Mouse (Mus musculus): ENCODE data around the gene Fbxw7. TPM values are rescaled to one million over a fixed set of nuclear protein-coding genes. Genes with fewer than 3 reads are reported as not detected.

Fbxw7 gene
- polyA plus RNA-seq, 1 experiment: 2.7 TPM

DNA sequence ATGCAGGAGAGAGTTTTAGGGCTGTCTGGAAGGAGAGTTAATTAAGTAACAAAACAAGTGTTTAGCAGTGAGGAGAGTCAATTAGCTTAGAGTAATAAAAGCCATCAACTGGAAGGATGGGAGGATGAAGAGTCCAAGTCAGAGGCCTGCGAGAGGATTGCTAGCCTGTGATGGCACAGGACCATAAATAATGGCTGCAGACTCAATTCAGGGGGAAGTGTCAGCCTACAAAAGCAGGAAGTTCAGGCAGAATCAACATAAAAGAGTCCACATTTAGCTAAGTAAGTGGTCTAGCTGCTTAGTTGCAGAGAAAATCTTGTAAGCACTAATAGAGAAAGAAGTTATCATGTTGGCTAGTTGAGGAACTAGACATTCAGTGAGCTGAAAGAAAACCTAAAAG is 52.9 kb downstream of the Fbxw7 start:
- no peaks in the 10 kb centered on the region for H3K79me2 ChIP-seq (ENCODE audit: control insufficient read depth, insufficient read depth)
- no peak overlapping the region for H3ac ChIP-seq (ENCODE audit: control insufficient read depth, insufficient read length, low read depth)
- no peaks in the 10 kb centered on the region for H3K79me3 ChIP-seq (ENCODE audit: low read depth)
- H3K4me3 ChIP-seq (ENCODE audit: insufficient read depth, poor library complexity, severe bottlenecking): no peak overlapping the region
- no peaks in the 10 kb centered on the region for H3K27me3 ChIP-seq (ENCODE audit: control insufficient read depth, insufficient read depth, insufficient read length)
- TF ChIP-seq MYOG (IDR thresholded peaks at IDR 0.05; ENCODE audit: control insufficient read depth, extremely low read depth, insufficient read length) (no peak), CTCF (IDR thresholded peaks at IDR 0.05; ENCODE audit: control insufficient read depth, insufficient read depth, insufficient read length) (no peak), MYOD1 (IDR thresholded peaks at IDR 0.05; ENCODE audit: control insufficient read depth, insufficient read length, low read depth) (no peak), MAX (IDR thresholded peaks at IDR 0.05) (no peak), FOSL1 (IDR thresholded peaks at IDR 0.05; ENCODE audit: insufficient read depth, low read length, poor library complexity, severe bottlenecking) (no peak), CEBPB (IDR thresholded peaks at IDR 0.05; ENCODE audit: low read depth) (no peak), USF1 (IDR thresholded peaks at IDR 0.05; ENCODE audit: low read depth) (no peak)
- no peaks in the 10 kb centered on the region for H3K36me3 ChIP-seq (ENCODE audit: control insufficient read depth, insufficient read depth)

DNA sequence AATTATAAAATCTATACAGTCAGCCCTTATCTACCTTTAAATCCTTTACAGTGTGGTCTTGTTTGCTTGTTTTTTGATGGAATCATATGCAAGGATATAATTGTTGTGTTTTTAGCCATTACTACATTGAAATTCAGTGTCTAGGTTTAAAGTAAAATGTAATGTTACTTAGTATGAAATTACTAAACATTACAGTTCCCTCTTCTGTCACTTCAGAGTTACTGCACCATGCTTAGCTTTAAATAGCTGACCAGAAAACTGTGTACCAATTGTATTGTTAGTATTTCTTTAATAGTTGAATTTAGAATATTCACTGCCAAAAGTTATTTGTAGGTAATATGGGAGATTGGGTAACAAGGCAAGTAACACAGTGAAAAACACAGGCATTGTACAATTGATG is 55.1 kb downstream of the Fbxw7 start:
- Histone ChIP-seq H3K36me3 (ENCODE audit: control insufficient read depth, insufficient read depth) (no peaks in the 10 kb centered on the region), H3K79me3 (ENCODE audit: low read depth) (no peaks in the 10 kb centered on the region), H3K4me3 (ENCODE audit: insufficient read depth, poor library complexity, severe bottlenecking) (no peak overlapping the region), H3K79me2 (ENCODE audit: control insufficient read depth, insufficient read depth) (no peaks in the 10 kb centered on the region), H3ac (ENCODE audit: control insufficient read depth, insufficient read length, low read depth) (no peak overlapping the region), H3K27me3 (ENCODE audit: control insufficient read depth, insufficient read depth, insufficient read length) (no peaks in the 10 kb centered on the region)
- TF ChIP-seq USF1 (IDR thresholded peaks at IDR 0.05; ENCODE audit: low read depth): no peak
- no peak for TF ChIP-seq CTCF (IDR thresholded peaks at IDR 0.05; ENCODE audit: control insufficient read depth, insufficient read depth, insufficient read length)

DNA sequence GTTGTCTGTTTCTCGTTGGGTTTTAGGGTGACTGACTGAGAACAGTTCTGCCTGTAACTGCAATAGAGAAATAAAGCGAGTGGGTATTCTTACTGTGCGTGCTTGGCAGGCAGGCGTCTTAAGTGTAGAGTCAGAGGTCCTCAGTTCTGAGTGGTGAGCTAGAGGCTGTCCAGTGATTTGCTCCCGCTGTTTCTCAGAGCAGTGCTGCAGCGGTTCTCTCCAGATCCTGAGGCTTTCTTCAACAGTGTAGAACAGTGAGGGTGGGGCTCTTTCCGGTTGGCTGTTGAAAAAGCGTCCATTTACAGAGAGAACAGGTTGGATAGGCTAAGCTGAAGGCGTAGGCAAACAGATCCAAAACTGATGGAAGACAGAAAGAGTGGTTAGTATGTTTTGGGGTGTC is 60.2 kb downstream of the Fbxw7 start:
- no peaks in the 10 kb centered on the region for H3K36me3 ChIP-seq (ENCODE audit: control insufficient read depth, insufficient read depth)
- H3K79me2 ChIP-seq (ENCODE audit: control insufficient read depth, insufficient read depth): no peaks in the 10 kb centered on the region
- H3K27me3 ChIP-seq (ENCODE audit: control insufficient read depth, insufficient read depth, insufficient read length): no peaks in the 10 kb centered on the region
- TF ChIP-seq CEBPB (IDR thresholded peaks at IDR 0.05; ENCODE audit: low read depth) (no peak), MYOD1 (IDR thresholded peaks at IDR 0.05; ENCODE audit: control insufficient read depth, insufficient read length, low read depth) (no peak), MAX (IDR thresholded peaks at IDR 0.05) (no peak), CTCF (IDR thresholded peaks at IDR 0.05; ENCODE audit: control insufficient read depth, insufficient read depth, insufficient read length) (no peak), MYOG (IDR thresholded peaks at IDR 0.05; ENCODE audit: control insufficient read depth, extremely low read depth, insufficient read length) (no peak), USF1 (IDR thresholded peaks at IDR 0.05; ENCODE audit: low read depth) (no peak), FOSL1 (IDR thresholded peaks at IDR 0.05; ENCODE audit: insufficient read depth, low read length, poor library complexity, severe bottlenecking) (no peak)
- peaks cover 6% of the 10 kb centered on the region for H3K79me3 ChIP-seq (ENCODE audit: low read depth)
- no peak overlapping the region for H3K4me3 ChIP-seq (ENCODE audit: insufficient read depth, poor library complexity, severe bottlenecking)
- no peak overlapping the region for H3ac ChIP-seq (ENCODE audit: control insufficient read depth, insufficient read length, low read depth)

DNA sequence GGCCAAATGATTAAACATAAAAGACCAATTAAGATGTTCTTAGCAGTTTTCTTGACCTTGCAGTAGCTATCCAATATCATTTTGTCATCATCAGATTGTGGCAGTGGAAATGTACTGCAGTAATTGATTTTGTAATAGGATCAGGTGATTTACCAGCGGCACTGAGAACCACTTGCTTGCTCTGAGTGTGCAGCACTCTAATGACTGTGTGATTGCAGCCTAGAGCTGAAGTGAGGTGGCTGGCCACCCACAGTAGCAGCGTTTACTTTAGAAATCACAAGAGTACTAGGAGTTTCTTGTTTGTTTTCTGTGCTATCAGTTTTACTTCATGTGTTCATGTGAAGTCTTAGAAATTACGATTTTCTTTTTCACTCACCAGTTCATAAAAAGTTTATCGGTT is 61.1 kb downstream of the Fbxw7 start:
- Histone ChIP-seq H3K4me3 (ENCODE audit: insufficient read depth, poor library complexity, severe bottlenecking) (no peak overlapping the region), H3K79me2 (ENCODE audit: control insufficient read depth, insufficient read depth) (no peaks in the 10 kb centered on the region), H3K27me3 (ENCODE audit: control insufficient read depth, insufficient read depth, insufficient read length) (no peaks in the 10 kb centered on the region), H3ac (ENCODE audit: control insufficient read depth, insufficient read length, low read depth) (no peak overlapping the region), H3K36me3 (ENCODE audit: control insufficient read depth, insufficient read depth) (no peaks in the 10 kb centered on the region), H3K79me3 (ENCODE audit: low read depth) (peaks cover 6% of the 10 kb centered on the region)
- no peak for TF ChIP-seq FOSL1 (IDR thresholded peaks at IDR 0.05; ENCODE audit: insufficient read depth, low read length, poor library complexity, severe bottlenecking)
- TF ChIP-seq MYOG (IDR thresholded peaks at IDR 0.05; ENCODE audit: control insufficient read depth, extremely low read depth, insufficient read length): no peak
- no peak for TF ChIP-seq USF1 (IDR thresholded peaks at IDR 0.05; ENCODE audit: low read depth)
- no peak for TF ChIP-seq CTCF (IDR thresholded peaks at IDR 0.05; ENCODE audit: control insufficient read depth, insufficient read depth, insufficient read length)
- TF ChIP-seq CEBPB (IDR thresholded peaks at IDR 0.05; ENCODE audit: low read depth): no peak
- TF ChIP-seq MAX (IDR thresholded peaks at IDR 0.05): no peak
- no peak for TF ChIP-seq MYOD1 (IDR thresholded peaks at IDR 0.05; ENCODE audit: control insufficient read depth, insufficient read length, low read depth)

DNA sequence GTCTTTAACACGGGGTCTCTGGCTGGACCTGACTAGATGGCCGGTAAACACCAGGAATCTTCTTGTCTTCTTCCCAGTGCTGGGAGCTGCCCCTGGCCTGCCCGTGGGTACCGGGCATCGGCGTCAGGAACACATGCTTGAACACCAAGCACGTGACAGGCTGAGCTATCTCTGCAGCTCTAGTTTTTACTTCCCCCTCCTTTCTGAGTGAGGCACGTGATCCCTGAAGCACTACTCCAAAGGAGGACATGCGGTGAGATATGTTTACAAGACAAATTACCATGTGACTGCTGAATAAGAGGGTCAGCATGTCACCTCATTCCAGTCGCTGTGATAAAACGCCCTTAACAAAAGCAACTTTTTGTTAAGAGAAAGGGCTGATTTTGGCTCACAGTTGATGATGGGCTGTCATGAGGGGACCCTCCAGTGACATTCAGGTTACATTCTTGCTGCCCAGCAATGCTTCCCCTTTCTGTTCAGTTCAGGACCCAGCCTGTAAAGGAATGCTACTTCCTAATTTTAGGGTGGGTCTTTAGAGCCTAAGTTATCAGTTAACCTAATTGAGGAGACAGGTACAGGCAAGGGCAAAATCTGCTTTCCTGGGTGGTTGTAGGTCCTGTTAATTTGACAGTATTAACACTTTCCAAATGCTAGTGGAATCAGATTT is 68.9 kb downstream of the Fbxw7 start:
- TF ChIP-seq FOSL1 (IDR thresholded peaks at IDR 0.05; ENCODE audit: insufficient read depth, low read length, poor library complexity, severe bottlenecking) (no peak), MYOG (IDR thresholded peaks at IDR 0.05; ENCODE audit: control insufficient read depth, extremely low read depth, insufficient read length) (no peak), MAX (IDR thresholded peaks at IDR 0.05) (no peak), CTCF (IDR thresholded peaks at IDR 0.05; ENCODE audit: control insufficient read depth, insufficient read depth, insufficient read length) (no peak), MYOD1 (IDR thresholded peaks at IDR 0.05; ENCODE audit: control insufficient read depth, insufficient read length, low read depth) (no peak), CEBPB (IDR thresholded peaks at IDR 0.05; ENCODE audit: low read depth) (no peak), USF1 (IDR thresholded peaks at IDR 0.05; ENCODE audit: low read depth) (no peak)
- Histone ChIP-seq H3K79me2 (ENCODE audit: control insufficient read depth, insufficient read depth) (no peaks in the 10 kb centered on the region), H3K79me3 (ENCODE audit: low read depth) (peaks cover 4% of the 10 kb centered on the region), H3K36me3 (ENCODE audit: control insufficient read depth, insufficient read depth) (no peaks in the 10 kb centered on the region), H3ac (ENCODE audit: control insufficient read depth, insufficient read length, low read depth) (no peak overlapping the region), H3K27me3 (ENCODE audit: control insufficient read depth, insufficient read depth, insufficient read length) (no peaks in the 10 kb centered on the region), H3K4me3 (ENCODE audit: insufficient read depth, poor library complexity, severe bottlenecking) (no peak overlapping the region)

DNA sequence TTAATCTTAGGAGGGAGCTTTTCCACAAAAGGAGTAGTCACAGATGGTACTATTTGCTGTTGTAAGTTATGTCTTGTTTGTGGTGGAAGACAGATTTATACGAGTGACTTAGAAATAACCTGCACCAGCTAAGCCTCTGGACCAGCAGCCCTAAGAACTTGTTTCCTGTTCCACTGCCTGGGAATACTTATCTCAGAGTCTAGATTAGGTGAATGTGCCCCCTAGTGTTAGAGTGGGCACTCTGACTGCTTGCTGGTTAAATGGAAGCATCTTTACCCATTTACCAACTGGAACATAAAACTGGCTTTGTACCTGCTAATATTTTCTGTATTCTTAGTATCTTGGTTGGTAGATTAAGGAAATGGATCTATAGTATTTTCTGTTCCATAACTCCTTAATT is 74.6 kb downstream of the Fbxw7 start:
- no peak overlapping the region for H3ac ChIP-seq (ENCODE audit: control insufficient read depth, insufficient read length, low read depth)
- no peaks in the 10 kb centered on the region for H3K27me3 ChIP-seq (ENCODE audit: control insufficient read depth, insufficient read depth, insufficient read length)
- TF ChIP-seq CTCF (IDR thresholded peaks at IDR 0.05; ENCODE audit: control insufficient read depth, insufficient read depth, insufficient read length): no peak
- no peak for TF ChIP-seq CEBPB (IDR thresholded peaks at IDR 0.05; ENCODE audit: low read depth)
- no peak for TF ChIP-seq USF1 (IDR thresholded peaks at IDR 0.05; ENCODE audit: low read depth)
- TF ChIP-seq FOSL1 (IDR thresholded peaks at IDR 0.05; ENCODE audit: insufficient read depth, low read length, poor library complexity, severe bottlenecking): no peak
- TF ChIP-seq MYOD1 (IDR thresholded peaks at IDR 0.05; ENCODE audit: control insufficient read depth, insufficient read length, low read depth): no peak
- no peak for TF ChIP-seq MYOG (IDR thresholded peaks at IDR 0.05; ENCODE audit: control insufficient read depth, extremely low read depth, insufficient read length)
- no peak for TF ChIP-seq MAX (IDR thresholded peaks at IDR 0.05)
- H3K79me2 ChIP-seq (ENCODE audit: control insufficient read depth, insufficient read depth): no peaks in the 10 kb centered on the region
- no peak overlapping the region for H3K4me3 ChIP-seq (ENCODE audit: insufficient read depth, poor library complexity, severe bottlenecking)
- peaks cover 1% of the 10 kb centered on the region for H3K79me3 ChIP-seq (ENCODE audit: low read depth)
- H3K36me3 ChIP-seq (ENCODE audit: control insufficient read depth, insufficient read depth): no peaks in the 10 kb centered on the region
